Mouse (Mus musculus): Measurements from ENCODE around the gene Cnot3.

DNA sequence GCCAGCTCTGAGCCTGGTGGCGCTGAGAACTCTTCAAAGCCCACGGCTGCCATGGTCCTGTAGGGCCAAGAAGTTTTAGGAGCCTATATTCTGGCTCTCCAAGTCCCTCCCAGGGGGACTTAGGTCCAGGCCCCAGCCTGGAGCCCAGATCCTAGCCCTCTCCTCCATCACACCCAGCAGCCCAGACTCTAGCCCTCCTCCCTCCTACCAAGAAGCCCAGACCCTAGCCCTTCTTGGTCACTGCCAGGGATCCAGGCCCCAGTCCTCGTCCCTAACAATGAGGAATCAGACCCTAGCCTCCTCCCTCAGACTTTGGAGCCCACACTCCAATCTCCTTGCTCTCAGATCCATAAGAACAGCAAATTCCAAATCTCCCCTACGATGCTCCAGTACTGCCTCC lies 16.0 kb upstream of the Cnot3 start:
- TF ChIP-seq CTCF (IDR thresholded peaks at IDR 0.05; ENCODE audit: control insufficient read depth, insufficient read depth, insufficient read length), result no peak
- TF ChIP-seq MAX (IDR thresholded peaks at IDR 0.05), result no peak
- no peak for TF ChIP-seq MYOD1 (IDR thresholded peaks at IDR 0.05; ENCODE audit: control insufficient read depth, insufficient read length, low read depth)
- TF ChIP-seq MYOG (IDR thresholded peaks at IDR 0.05; ENCODE audit: control insufficient read depth, extremely low read depth, insufficient read length), result no peak

All from C2C12 (cell line).